Mouse (Mus musculus): ENCODE data around the gene Fastkd2. TPM values are rescaled to one million over a fixed set of nuclear protein-coding genes. Genes with fewer than 3 reads are reported as not detected.

Fastkd2 gene
- total and polyA plus RNA-seq, 2 experiments from 2014 or later: 12.7 to 24.2 TPM

GRCm38 (mm10) chr1:63769167-63769566 lies 38.8 kb downstream of the Fastkd2 start, which contains the start of gene 4933402D24Rik:
TSS of gene 4933402D24Rik (minus strand) at chr1:63769267.
- H3K36me3 ChIP-seq (ENCODE audit: insufficient read depth, low read length): no peaks in the 10 kb centered on the region
- 63% methylated on average over 5 of the region's 5 CpGs for WGBS
- H3K4me1 ChIP-seq (ENCODE audit: insufficient read depth, low read length): peaks cover 5% of the 10 kb centered on the region; the same call in 1 of the 2 replicates
- no peaks in the 10 kb centered on the region for H3K9me3 ChIP-seq (ENCODE audit: low read length)
- no peak for TF ChIP-seq CTCF (IDR thresholded peaks at IDR 0.05)
- H3K4me3 ChIP-seq (ENCODE audit: low read depth, low read length): no peak within 1 kb of the TSS
- H3K27me3 ChIP-seq (ENCODE audit: insufficient read depth, low read length): no peaks in the 10 kb centered on the region
- H3K27ac ChIP-seq (ENCODE audit: low read depth, low read length): peak within 1 kb of the TSS; percentile 3; the same call in 1 of the 2 replicates
- no peak within 1 kb of the TSS for H3K9ac ChIP-seq (replicated peaks; ENCODE audit: low read length, poor library complexity, severe bottlenecking)
- no peak for DNase-seq (ENCODE audit: low spot score)
- no peak within 1 kb of the TSS for H3K4me2 ChIP-seq (ENCODE audit: low read depth, low read length, poor library complexity, severe bottlenecking)
- ATAC-seq (ENCODE audit: low FRiP score): no peak

GRCm38 (mm10) chr1:63770309-63770708 lies 39.9 kb downstream of the Fastkd2 start:
- DNase-seq (ENCODE audit: low spot score): peak; percentile 64
- Histone ChIP-seq H3K4me1 (ENCODE audit: insufficient read depth, low read length) (peaks cover 5% of the 10 kb centered on the region; the same call in 1 of the 2 replicates), H3K36me3 (ENCODE audit: insufficient read depth, low read length) (no peaks in the 10 kb centered on the region), H3K4me2 (ENCODE audit: low read depth, low read length, poor library complexity, severe bottlenecking) (no peak overlapping the region), H3K27ac (ENCODE audit: low read depth, low read length) (peak overlapping the region; percentile 3; the same call in 1 of the 2 replicates), H3K27me3 (ENCODE audit: insufficient read depth, low read length) (no peaks in the 10 kb centered on the region), H3K4me3 (ENCODE audit: low read depth, low read length) (no peak overlapping the region), H3K9me3 (ENCODE audit: low read length) (no peaks in the 10 kb centered on the region), H3K9ac (replicated peaks; ENCODE audit: low read length, poor library complexity, severe bottlenecking) (no peak overlapping the region)
- WGBS: 23% methylated on average over 7 of the region's 7 CpGs
- ATAC-seq (ENCODE audit: low FRiP score): peak; percentile 58; the same call in 1 of the 2 replicates
- no peak for TF ChIP-seq CTCF (IDR thresholded peaks at IDR 0.05)

DNA sequence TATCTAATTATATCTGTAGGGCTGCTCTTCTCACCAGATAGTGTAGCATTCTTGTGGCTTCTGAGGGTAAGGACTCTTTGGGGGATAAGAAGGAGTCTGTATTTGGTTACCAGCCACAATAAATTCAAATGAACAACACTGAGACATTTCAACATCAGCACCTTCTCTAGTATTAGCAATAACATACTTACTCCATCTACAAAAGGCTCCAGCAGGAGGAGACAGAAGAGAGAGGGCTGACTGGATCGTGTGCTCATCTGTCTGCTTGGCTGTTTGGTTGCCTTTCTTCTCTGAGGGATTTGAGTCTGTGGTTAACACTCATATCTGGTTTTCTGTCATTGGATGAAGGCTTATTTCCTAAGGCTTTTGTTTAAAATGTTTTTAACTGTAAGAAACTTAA lies 46.0 kb downstream of the Fastkd2 start:
- DNase-seq (ENCODE audit: low spot score) (no peak), ATAC-seq (ENCODE audit: low FRiP score) (no peak)
- 39% methylated on average over 1 of the region's 1 CpGs for WGBS
- H3K4me1 ChIP-seq (ENCODE audit: insufficient read depth, low read length): no peaks in the 10 kb centered on the region
- H3K36me3 ChIP-seq (ENCODE audit: insufficient read depth, low read length): no peaks in the 10 kb centered on the region
- no peak overlapping the region for H3K9ac ChIP-seq (replicated peaks; ENCODE audit: low read length, poor library complexity, severe bottlenecking)
- TF ChIP-seq CTCF (IDR thresholded peaks at IDR 0.05): peak; percentile 37
- no peaks in the 10 kb centered on the region for H3K9me3 ChIP-seq (ENCODE audit: low read length)
- H3K27ac ChIP-seq (ENCODE audit: low read depth, low read length): no peak overlapping the region
- no peak overlapping the region for H3K4me3 ChIP-seq (ENCODE audit: low read depth, low read length)
- no peak overlapping the region for H3K4me2 ChIP-seq (ENCODE audit: low read depth, low read length, poor library complexity, severe bottlenecking)
- no peaks in the 10 kb centered on the region for H3K27me3 ChIP-seq (ENCODE audit: insufficient read depth, low read length)

- Histone ChIP-seq H3K9me3 (ENCODE audit: low read length) (no peaks in the 10 kb centered on the region), H3K4me3 (ENCODE audit: low read depth, low read length) (no peak overlapping the region), H3K4me2 (ENCODE audit: low read depth, low read length, poor library complexity, severe bottlenecking) (no peak overlapping the region), H3K4me1 (ENCODE audit: insufficient read depth, low read length) (no peaks in the 10 kb centered on the region), H3K27me3 (ENCODE audit: insufficient read depth, low read length) (no peaks in the 10 kb centered on the region), H3K9ac (replicated peaks; ENCODE audit: low read length, poor library complexity, severe bottlenecking) (no peak overlapping the region), H3K36me3 (ENCODE audit: insufficient read depth, low read length) (no peaks in the 10 kb centered on the region), H3K27ac (ENCODE audit: low read depth, low read length) (no peak overlapping the region)
- DNase-seq (ENCODE audit: low spot score) (no peak), ATAC-seq (ENCODE audit: low FRiP score) (no peak)
- TF ChIP-seq CTCF (IDR thresholded peaks at IDR 0.05): no peak
- WGBS: 62% methylated on average over 4 of the region's 4 CpGs
Observed at GRCm38 (mm10) chr1:63776902-63777630, 46.7 kb downstream of the Fastkd2 start.

GRCm38 (mm10) chr1:63794326-63794725 lies 63.9 kb downstream of the Fastkd2 start:
- Histone ChIP-seq H3K4me3 (ENCODE audit: low read depth, low read length) (no peak overlapping the region), H3K4me2 (ENCODE audit: low read depth, low read length, poor library complexity, severe bottlenecking) (no peak overlapping the region), H3K4me1 (ENCODE audit: insufficient read depth, low read length) (no peaks in the 10 kb centered on the region), H3K27me3 (ENCODE audit: insufficient read depth, low read length) (no peaks in the 10 kb centered on the region), H3K36me3 (ENCODE audit: insufficient read depth, low read length) (no peaks in the 10 kb centered on the region), H3K27ac (ENCODE audit: low read depth, low read length) (no peak overlapping the region), H3K9me3 (ENCODE audit: low read length) (no peaks in the 10 kb centered on the region), H3K9ac (replicated peaks; ENCODE audit: low read length, poor library complexity, severe bottlenecking) (no peak overlapping the region)
- no peak for ATAC-seq (ENCODE audit: low FRiP score)
- no peak for DNase-seq (ENCODE audit: low spot score)
- TF ChIP-seq CTCF (IDR thresholded peaks at IDR 0.05): no peak

Other genes with a start within 250 kb of the Fastkd2 start
- not detected in 2 replicates for gene Gm39653, start 114.6 kb upstream of the Fastkd2 start, total RNA-seq (2014; rRNA removed)
- gene Gm39653, start 114.6 kb upstream of the Fastkd2 start, polyA plus RNA-seq (2015; fragmentation: Nextera tagmentation; extraction: Ambion mirVana): not detected in 2 replicates
- gene Dytn, start 43.7 kb upstream of the Fastkd2 start, total RNA-seq (2014; rRNA removed): 0.19 TPM in 1 of 2 replicates, not detected in the other
- gene Dytn, start 43.7 kb upstream of the Fastkd2 start, polyA plus RNA-seq (2015; fragmentation: Nextera tagmentation; extraction: Ambion mirVana): not detected in 2 replicates
- 1.5 TPM in 1 of 2 replicates, not detected in the other for gene Mdh1b, start 296 bp upstream of the Fastkd2 start, total RNA-seq (2014; rRNA removed)
- gene Mdh1b, start 296 bp upstream of the Fastkd2 start, polyA plus RNA-seq (2015; fragmentation: Nextera tagmentation; extraction: Ambion mirVana): 0.75 and 0.80 TPM in 2 replicates
- gene 4933402D24Rik, start 38.7 kb downstream of the Fastkd2 start, total RNA-seq (2014; rRNA removed): not detected in 2 replicates
- gene 4933402D24Rik, start 38.7 kb downstream of the Fastkd2 start, polyA plus RNA-seq (2015; fragmentation: Nextera tagmentation; extraction: Ambion mirVana): 0.31 and 0.42 TPM in 2 replicates

All from midbrain, postnatal 0 days (tissue).